Mouse (Mus musculus) neural tube, embryonic 11.5 days (tissue): ENCODE measurements around the gene Tcp10b. TPM values are rescaled to one million over a fixed set of nuclear protein-coding genes. Genes with fewer than 3 reads are reported as not detected.
"Not testable (repeated sequence)": the region's sequence is repeated elsewhere in the genome, so short reads cannot be mapped to it uniquely, and the experiment has no call there.

Experiments
- ATAC-seq: fragments of 200-750 bp; cut with Nextera tagmentation; 2 replicates; pipeline ENCODE4 v1.8.0; 2017; ENCODE audit warnings: moderate number of reproducible peaks, mild to moderate bottlenecking, moderate TSS enrichment, moderate library complexity; ENCODE audit not compliant: insufficient read depth, low FRiP score, low TSS enrichment
- DNase-seq: peaks from one replicate; pipeline ENCODE4 v3.0.0-alpha.2; 2015; ENCODE audit warnings: low spot score
- H3K27ac ChIP-seq: fragments of 300-500 bp; sonication (generic); 2 replicates; pipeline ENCODE4 v1.5.1; 2014; ENCODE audit warnings: low read depth, mild to moderate bottlenecking, low read length
- H3K27me3 ChIP-seq: fragments of 300-500 bp; sonication (generic); 2 replicates; pipeline ENCODE4 v1.6.1; 2014; ENCODE audit warnings: mild to moderate bottlenecking, low read length, mixed read lengths; ENCODE audit not compliant: control insufficient read depth, insufficient read depth
- H3K36me3 ChIP-seq: fragments of 300-500 bp; sonication (generic); 2 replicates; pipeline ENCODE4 v1.6.1; 2014; ENCODE audit warnings: mild to moderate bottlenecking, low read length, moderate library complexity, mixed read lengths; ENCODE audit not compliant: control insufficient read depth, insufficient read depth
- H3K4me1 ChIP-seq: fragments of 300-500 bp; sonication (generic); 2 replicates; pipeline ENCODE4 v1.6.1; 2014; ENCODE audit warnings: low read length, mixed read lengths; ENCODE audit not compliant: control insufficient read depth, insufficient read depth
- H3K4me2 ChIP-seq: fragments of 300-500 bp; sonication (generic); 2 replicates; pipeline ENCODE4 v1.6.1; 2014; ENCODE audit warnings: low read depth, mild to moderate bottlenecking, moderate library complexity
- H3K4me3 ChIP-seq: fragments of 300-500 bp; sonication (generic); 2 replicates; pipeline ENCODE4 v1.5.1; 2014; ENCODE audit warnings: low read depth, low read length
- H3K9ac ChIP-seq: fragments of 300-500 bp; sonication (generic); 2 replicates; pipeline ENCODE4 v1.6.1; 2014; ENCODE audit warnings: mild to moderate bottlenecking, low read length
- H3K9me3 ChIP-seq: fragments of 300-500 bp; sonication (generic); 2 replicates; pipeline ENCODE4 v1.6.1; 2016; ENCODE audit warnings: low read length; ENCODE audit not compliant: control insufficient read depth
- WGBS: fragments of 180-500 bp; shearing (Covaris S2); extraction: QIAGEN DNeasy Blood & Tissue Kit; methylation state at CpG from one replicate; pipeline ENCODE4 v1.1.7; 2014; 5-methylcytosine and 5-hydroxymethylcytosine counted together
- polyA plus RNA-seq: library from polyadenylated mRNA; unstranded; fragments of >200 nt; fragmentation: Nextera tagmentation; extraction: Ambion mirVana; gene quantifications from 2 replicates; pipeline ENCODE4 v1.2.1, GENCODE M21; 2014

The Tcp10b gene
- polyA plus RNA-seq, 1 experiment from 2014 or later: not detected

DNA sequence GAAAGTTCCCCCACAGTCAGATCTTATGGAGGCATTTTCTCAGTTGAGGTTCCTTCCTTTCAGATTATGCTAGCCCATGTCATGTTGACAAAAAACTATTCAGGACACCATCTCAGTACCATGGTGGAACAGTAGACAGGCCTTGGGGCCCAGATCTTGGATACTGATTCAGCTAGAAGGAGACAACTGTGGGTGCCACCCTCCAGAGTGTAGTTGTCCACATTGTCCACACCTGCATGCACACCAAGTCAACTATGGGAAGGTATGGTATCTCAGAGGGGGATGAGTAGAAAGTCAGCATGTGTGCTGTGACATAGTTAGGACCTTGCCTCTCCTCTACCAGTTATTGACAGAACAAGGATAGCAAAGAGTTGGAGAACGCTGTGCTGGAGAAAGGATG is 30.6 kb downstream of the Tcp10b start:
- H3K27me3 ChIP-seq, H3K4me2 ChIP-seq, ATAC-seq, H3K4me3 ChIP-seq, H3K9ac ChIP-seq, DNase-seq, H3K4me1 ChIP-seq, H3K36me3 ChIP-seq, H3K27ac ChIP-seq, H3K9me3 ChIP-seq: not testable (repeated sequence)
- no CpG with 5 or more reads among the region's 1 CpGs for WGBS

- not testable (repeated sequence) for ATAC-seq, H3K9ac ChIP-seq, H3K4me1 ChIP-seq, DNase-seq, H3K27ac ChIP-seq, H3K36me3 ChIP-seq, H3K9me3 ChIP-seq, H3K4me2 ChIP-seq, H3K27me3 ChIP-seq, H3K4me3 ChIP-seq
- WGBS: 70% methylated on average over 5 of the region's 8 CpGs
These were observed 31.3 kb downstream of the Tcp10b start for GRCm38 (mm10) chr17:13092100-13092764.

GRCm38 (mm10) chr17:13092960-13093359 is 32.1 kb downstream of the Tcp10b start:
- H3K4me2 ChIP-seq, ATAC-seq, H3K36me3 ChIP-seq, H3K9ac ChIP-seq, H3K9me3 ChIP-seq, H3K4me3 ChIP-seq, H3K4me1 ChIP-seq, DNase-seq, H3K27ac ChIP-seq, H3K27me3 ChIP-seq: not testable (repeated sequence)
- 80% methylated on average over 2 of the region's 4 CpGs for WGBS

DNA sequence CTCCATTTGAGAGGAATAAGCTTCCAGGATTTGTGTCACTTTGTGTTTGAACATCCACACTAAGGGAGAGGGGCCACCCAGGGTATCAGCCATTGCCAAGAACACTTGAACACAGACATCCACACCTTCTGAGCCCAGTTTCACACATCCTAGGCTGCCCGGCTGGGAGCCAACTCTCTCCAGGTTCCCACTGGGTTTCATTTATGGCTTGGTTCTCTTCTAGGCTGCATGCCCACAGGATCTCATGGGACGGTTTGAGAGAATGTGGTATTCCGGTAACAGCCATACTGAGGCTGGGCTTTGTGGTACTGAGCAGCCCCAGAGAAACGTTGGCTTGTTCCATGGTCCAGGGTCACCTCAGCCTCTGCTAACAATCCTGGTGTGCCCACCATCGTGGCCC is 45.7 kb downstream of the Tcp10b start:
- 88% methylated on average over 5 of the region's 5 CpGs for WGBS
- not testable (repeated sequence) for DNase-seq, ATAC-seq

GRCm38 (mm10) chr17:13112504-13113291 is 51.8 kb downstream of the Tcp10b start:
- not testable (repeated sequence) for H3K27me3 ChIP-seq, DNase-seq, H3K4me1 ChIP-seq, H3K9me3 ChIP-seq, H3K4me2 ChIP-seq, H3K9ac ChIP-seq, H3K36me3 ChIP-seq, ATAC-seq, H3K27ac ChIP-seq, H3K4me3 ChIP-seq
- WGBS: 57% methylated on average over 3 of the region's 9 CpGs

More for the DNA sequence above, 45.7 kb downstream of the Tcp10b start:
- not testable (repeated sequence) for H3K4me2 ChIP-seq, H3K4me3 ChIP-seq, H3K9me3 ChIP-seq, H3K27me3 ChIP-seq, H3K27ac ChIP-seq, H3K9ac ChIP-seq, H3K36me3 ChIP-seq, H3K4me1 ChIP-seq

DNA sequence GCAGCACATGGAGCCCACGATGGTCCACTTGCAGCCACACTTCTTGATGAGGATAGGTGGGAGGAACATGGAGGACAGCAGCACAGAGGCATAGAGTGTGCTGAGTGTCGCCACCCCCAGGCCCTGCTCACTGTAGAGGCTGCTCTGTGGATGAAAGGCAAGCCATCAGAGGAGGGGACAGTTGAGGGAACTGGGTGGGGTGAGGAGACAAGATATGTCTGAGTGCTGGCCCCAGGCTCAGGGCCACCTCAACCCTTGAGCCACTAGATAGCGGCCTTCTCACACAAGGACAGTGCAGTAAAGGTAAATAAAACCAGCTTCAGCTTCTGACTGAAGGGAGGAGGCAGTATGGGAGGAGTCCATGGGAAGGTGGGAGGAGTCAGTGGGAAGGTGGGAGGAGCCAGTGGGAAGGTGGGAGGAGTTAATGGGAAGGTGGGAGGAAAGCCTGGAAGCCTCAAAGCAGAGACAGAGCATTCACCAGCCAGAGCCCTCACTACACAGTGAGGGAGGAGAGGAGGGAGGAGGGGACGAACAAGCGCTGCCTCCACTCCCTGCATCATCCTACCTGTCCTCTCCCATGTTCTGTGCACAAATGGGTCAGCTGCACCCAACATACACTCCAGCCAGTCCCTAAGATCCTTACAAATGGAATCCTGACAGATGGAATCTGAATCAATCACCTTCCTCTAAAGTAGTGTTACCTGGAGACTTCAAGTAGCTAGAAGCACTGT is 62.6 kb downstream of the Tcp10b start:
- ATAC-seq, H3K4me3 ChIP-seq, H3K36me3 ChIP-seq, H3K4me2 ChIP-seq, DNase-seq, H3K9me3 ChIP-seq, H3K9ac ChIP-seq, H3K27ac ChIP-seq, H3K4me1 ChIP-seq, H3K27me3 ChIP-seq: not testable (repeated sequence)
- 81% methylated on average over 2 of the region's 5 CpGs for WGBS

- H3K4me2 ChIP-seq: not testable (repeated sequence)
These were observed 63.3 kb downstream of the Tcp10b start for GRCm38 (mm10) chr17:13124241-13124640.

GRCm38 (mm10) chr17:13129324-13129723 is 68.4 kb downstream of the Tcp10b start:
- not testable (repeated sequence) for H3K4me2 ChIP-seq, H3K9me3 ChIP-seq, ATAC-seq, H3K36me3 ChIP-seq, H3K27ac ChIP-seq, H3K27me3 ChIP-seq, DNase-seq, H3K9ac ChIP-seq, H3K4me3 ChIP-seq, H3K4me1 ChIP-seq
- no CpG with 5 or more reads among the region's 3 CpGs for WGBS

More at GRCm38 (mm10) chr17:13124241-13124640, 63.3 kb downstream of the Tcp10b start:
- DNase-seq, H3K4me1 ChIP-seq, H3K27ac ChIP-seq, H3K9ac ChIP-seq, ATAC-seq, H3K4me3 ChIP-seq, H3K9me3 ChIP-seq, H3K27me3 ChIP-seq, H3K36me3 ChIP-seq: not testable (repeated sequence)
- WGBS: 35% methylated on average over 2 of the region's 3 CpGs
